Mouse (Mus musculus) embryonic facial prominence, embryonic 11.5 days (tissue): ENCODE measurements around the gene Elf5. TPM values are rescaled to one million over a fixed set of nuclear protein-coding genes. Genes with fewer than 3 reads are reported as not detected.

ENCODE experiments used
- ATAC-seq: fragments of 200-750 bp; cut with Nextera tagmentation; replicated peaks from 2 replicates; pipeline ENCODE4 v1.8.0; 2017; ENCODE audit warnings: low read depth; ENCODE audit not compliant: insufficient number of reproducible peaks, low FRiP score, low TSS enrichment
- DNase-seq: peaks from one replicate; pipeline ENCODE4 v3.0.0-alpha.2; 2015; ENCODE audit warnings: low spot score
- H3K27ac ChIP-seq: fragments of 300-500 bp; sonication (generic); replicated peaks from 2 replicates; pipeline ENCODE4 v1.5.1; 2014; ENCODE audit warnings: mild to moderate bottlenecking, low read depth, low read length, control low read depth
- H3K27me3 ChIP-seq: fragments of 300-500 bp; sonication (generic); 2 replicates; pipeline ENCODE4 v1.6.1; 2014; ENCODE audit warnings: mild to moderate bottlenecking, low read length, moderate library complexity, mixed read lengths; ENCODE audit not compliant: control insufficient read depth, insufficient read depth
- H3K36me3 ChIP-seq: fragments of 300-500 bp; sonication (generic); replicated peaks from 2 replicates; pipeline ENCODE4 v1.6.1; 2014; ENCODE audit warnings: low read depth, mild to moderate bottlenecking, low read length, moderate library complexity, mixed read lengths; ENCODE audit not compliant: control insufficient read depth, insufficient read depth
- H3K4me1 ChIP-seq: fragments of 300-500 bp; sonication (generic); 2 replicates; pipeline ENCODE4 v1.6.1; 2014; ENCODE audit warnings: low read length, mixed read lengths; ENCODE audit not compliant: control insufficient read depth, insufficient read depth
- H3K4me2 ChIP-seq: fragments of 300-500 bp; sonication (generic); 2 replicates; pipeline ENCODE4 v1.6.1; 2014; ENCODE audit warnings: low read depth, mild to moderate bottlenecking, control low read depth, low read length, moderate library complexity
- H3K4me3 ChIP-seq: fragments of 300-500 bp; sonication (generic); 2 replicates; pipeline ENCODE4 v1.5.1; 2014; ENCODE audit warnings: low read depth, low read length, control low read depth
- H3K9ac ChIP-seq: fragments of 300-500 bp; sonication (generic); replicated peaks from 2 replicates; pipeline ENCODE4 v1.6.1; 2014; ENCODE audit warnings: mild to moderate bottlenecking, control low read depth, low read length
- H3K9me3 ChIP-seq: fragments of 300-500 bp; sonication (generic); replicated peaks from 2 replicates; pipeline ENCODE4 v1.6.1; 2016; ENCODE audit warnings: mild to moderate bottlenecking, low read length, inconsistent platforms, mixed read lengths; ENCODE audit not compliant: control insufficient read depth
- WGBS: fragments of 180-500 bp; shearing (Covaris S2); extraction: QIAGEN DNeasy Blood & Tissue Kit; methylation state at CpG from one replicate; pipeline ENCODE4 v1.1.7; 2014; 5-methylcytosine and 5-hydroxymethylcytosine counted together
- polyA plus RNA-seq: library from polyadenylated mRNA; unstranded; fragments of >200 nt; fragmentation: Nextera tagmentation; extraction: Ambion mirVana; gene quantifications from 2 replicates; pipeline ENCODE4 v1.2.1, GENCODE M21; 2014

Gene Elf5
- polyA plus RNA-seq, 1 experiment from 2014 or later: 0.50 TPM

DNA sequence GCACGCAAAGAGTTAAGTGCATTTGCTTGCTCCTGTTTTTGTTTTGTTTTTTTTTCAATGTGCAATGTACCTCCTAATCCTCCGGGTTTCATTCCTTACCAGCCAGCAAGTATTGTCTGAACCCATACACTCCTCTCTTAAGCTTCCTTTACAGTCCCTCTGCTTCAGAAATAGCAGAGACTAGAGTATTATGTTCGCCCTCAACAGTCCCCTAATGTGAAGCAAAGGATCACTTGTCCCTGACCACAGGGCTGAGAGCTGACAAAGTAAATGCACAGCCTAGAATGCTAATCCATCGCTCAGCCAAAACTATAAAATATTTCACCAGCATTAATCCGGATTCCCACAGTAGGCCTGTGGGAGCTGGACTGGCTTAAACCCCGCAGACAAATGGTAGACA is 13.4 kb upstream of the Elf5 start:
- H3K4me1 ChIP-seq: no peaks in the 10 kb centered on the region
- no peaks in the 10 kb centered on the region for H3K36me3 ChIP-seq
- H3K4me2 ChIP-seq: no peak overlapping the region
- WGBS: 74% methylated on average over 6 of the region's 6 CpGs
- ATAC-seq (no peak), DNase-seq (no peak)
- H3K27me3 ChIP-seq: no peaks in the 10 kb centered on the region
- no peaks in the 10 kb centered on the region for H3K9me3 ChIP-seq
- no peak overlapping the region for H3K4me3 ChIP-seq
- no peak overlapping the region for H3K27ac ChIP-seq
- H3K9ac ChIP-seq: no peak overlapping the region

DNA sequence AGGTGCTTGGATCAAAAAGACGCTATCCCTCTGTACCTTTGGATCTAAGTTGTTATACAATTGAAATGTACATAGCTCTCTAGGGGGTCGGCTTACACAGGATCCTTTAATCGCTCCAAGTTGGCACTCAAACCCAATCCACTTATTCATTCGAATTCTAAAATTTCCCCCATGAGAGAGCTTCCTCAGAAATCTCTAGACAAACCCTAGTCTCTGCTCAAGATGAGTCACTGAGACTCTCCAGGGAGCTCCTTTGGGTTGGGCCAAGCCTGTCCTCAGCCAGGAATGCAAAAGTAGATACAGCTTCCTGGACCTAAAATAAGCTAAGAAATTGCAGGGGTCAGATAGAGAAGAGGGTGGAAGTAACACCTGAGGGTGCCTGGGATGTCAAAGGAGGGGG is 10.8 kb upstream of the Elf5 start:
- H3K4me2 ChIP-seq: no peak overlapping the region
- H3K9me3 ChIP-seq: no peaks in the 10 kb centered on the region
- no peaks in the 10 kb centered on the region for H3K27me3 ChIP-seq
- H3K4me1 ChIP-seq: no peaks in the 10 kb centered on the region
- no peaks in the 10 kb centered on the region for H3K36me3 ChIP-seq
- no peak overlapping the region for H3K9ac ChIP-seq
- no peak for ATAC-seq
- no peak overlapping the region for H3K27ac ChIP-seq
- WGBS: 79% methylated on average over 4 of the region's 4 CpGs
- H3K4me3 ChIP-seq: no peak overlapping the region
- no peak for DNase-seq

DNA sequence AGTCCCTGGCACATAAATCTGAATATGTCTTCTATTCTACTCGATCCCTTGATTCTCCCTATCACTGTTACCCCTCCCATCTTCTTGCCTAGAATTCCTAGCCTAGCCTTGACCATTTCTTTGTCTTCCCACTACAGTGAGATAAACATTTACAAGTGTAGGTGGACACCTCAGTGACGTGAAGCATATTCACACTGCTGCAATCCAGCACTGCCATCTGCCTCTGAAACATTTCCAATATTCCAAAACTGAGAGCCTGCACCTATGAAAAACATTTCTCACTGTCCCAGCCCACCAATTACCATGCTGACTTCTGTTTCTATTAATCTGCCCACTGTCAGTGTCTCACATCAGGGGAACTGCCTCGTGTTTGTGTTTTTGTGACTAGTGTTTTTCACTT is 5.2 kb upstream of the Elf5 start:
- H3K9me3 ChIP-seq: no peaks in the 10 kb centered on the region
- no peaks in the 10 kb centered on the region for H3K4me1 ChIP-seq
- H3K27ac ChIP-seq: no peak overlapping the region
- no peak overlapping the region for H3K4me3 ChIP-seq
- WGBS: 78% methylated on average over 3 of the region's 3 CpGs
- no peak overlapping the region for H3K9ac ChIP-seq
- no peak for ATAC-seq
- H3K4me2 ChIP-seq: no peak overlapping the region
- H3K27me3 ChIP-seq: no peaks in the 10 kb centered on the region
- no peak for DNase-seq
- H3K36me3 ChIP-seq: no peaks in the 10 kb centered on the region

DNA sequence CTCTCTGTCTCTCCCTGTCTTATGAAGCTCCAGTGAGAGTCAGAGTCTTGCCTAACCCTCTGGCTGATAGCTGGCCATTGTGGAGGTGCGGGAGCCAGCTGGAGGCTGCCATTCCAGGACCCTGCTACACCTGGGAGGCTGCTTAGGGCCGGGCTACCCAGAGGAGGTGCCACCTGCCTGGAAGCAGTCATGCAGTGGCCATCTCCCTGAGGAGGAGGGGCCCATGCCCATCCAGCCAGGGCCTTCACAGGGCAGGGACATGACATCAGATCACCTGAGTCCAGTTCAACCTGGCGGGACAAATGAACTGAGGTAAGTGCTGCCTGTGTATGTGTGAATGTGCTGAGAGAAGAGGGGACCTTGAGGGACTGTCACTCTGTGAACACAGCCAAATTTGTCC is 328 bp downstream of the Elf5 start:
- DNase-seq: no peak
- no peak overlapping the region for H3K9ac ChIP-seq
- 0 out of 2 replicates have a peak, but pooled peaks have one; percentile 23 for ATAC-seq
- H3K27ac ChIP-seq: no peak overlapping the region
- H3K36me3 ChIP-seq: no peaks in the 10 kb centered on the region
- H3K4me1 ChIP-seq: no peaks in the 10 kb centered on the region
- H3K4me2 ChIP-seq: no peak overlapping the region
- 91% methylated on average over 3 of the region's 3 CpGs for WGBS
- no peaks in the 10 kb centered on the region for H3K9me3 ChIP-seq
- no peak overlapping the region for H3K4me3 ChIP-seq
- H3K27me3 ChIP-seq: no peaks in the 10 kb centered on the region

DNA sequence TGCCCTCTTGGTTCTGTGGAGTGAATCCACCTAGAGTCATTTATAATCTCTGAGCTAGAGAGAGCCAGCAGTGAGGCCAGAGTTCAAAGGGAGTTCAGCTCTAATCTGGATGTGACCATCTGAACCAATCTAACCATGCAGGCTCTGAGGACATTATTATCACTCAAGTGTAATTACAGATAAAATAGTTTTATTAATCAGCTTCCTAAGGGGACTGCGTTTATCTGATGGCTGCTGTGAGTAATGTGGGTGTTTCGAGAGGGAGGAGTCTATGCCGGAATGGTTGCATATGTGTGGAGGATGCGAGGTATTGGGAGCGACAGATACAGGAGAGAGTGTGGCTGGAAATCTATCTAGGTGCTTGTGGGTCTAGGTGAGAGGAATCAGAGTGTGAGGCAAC is 1.9 kb downstream of the Elf5 start:
- Histone ChIP-seq H3K36me3 (no peaks in the 10 kb centered on the region), H3K4me3 (no peak overlapping the region), H3K4me2 (no peak overlapping the region), H3K27me3 (no peaks in the 10 kb centered on the region), H3K9me3 (no peaks in the 10 kb centered on the region), H3K4me1 (no peaks in the 10 kb centered on the region), H3K27ac (no peak overlapping the region), H3K9ac (no peak overlapping the region)
- ATAC-seq: 0 out of 2 replicates have a peak, but pooled peaks have one; percentile 34
- DNase-seq: no peak
- WGBS: 83% methylated on average over 5 of the region's 5 CpGs

DNA sequence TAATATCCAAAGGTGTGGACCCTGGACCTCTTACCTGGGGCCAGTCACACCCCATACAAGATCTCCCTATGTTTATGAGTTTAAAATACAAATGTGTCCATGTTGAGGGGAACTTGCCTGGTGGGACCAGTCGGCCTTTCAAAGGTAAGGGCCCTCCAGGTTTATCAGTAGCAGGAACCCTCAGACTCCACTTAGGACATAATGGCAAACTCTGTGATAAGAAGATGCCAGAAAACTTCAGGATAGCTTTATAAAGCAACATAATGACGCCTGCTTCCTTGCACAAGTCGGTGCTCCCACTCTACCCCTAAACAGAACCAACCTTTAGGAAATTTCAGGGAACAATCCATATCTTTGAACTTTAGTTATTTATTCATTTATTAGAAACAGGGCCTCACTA is 4.3 kb downstream of the Elf5 start:
- Histone ChIP-seq H3K4me1 (no peaks in the 10 kb centered on the region), H3K27ac (no peak overlapping the region), H3K4me2 (no peak overlapping the region), H3K9me3 (no peaks in the 10 kb centered on the region), H3K36me3 (no peaks in the 10 kb centered on the region), H3K27me3 (no peaks in the 10 kb centered on the region), H3K9ac (no peak overlapping the region), H3K4me3 (no peak overlapping the region)
- ATAC-seq: no peak
- 93% methylated on average over 3 of the region's 3 CpGs for WGBS
- no peak for DNase-seq

DNA sequence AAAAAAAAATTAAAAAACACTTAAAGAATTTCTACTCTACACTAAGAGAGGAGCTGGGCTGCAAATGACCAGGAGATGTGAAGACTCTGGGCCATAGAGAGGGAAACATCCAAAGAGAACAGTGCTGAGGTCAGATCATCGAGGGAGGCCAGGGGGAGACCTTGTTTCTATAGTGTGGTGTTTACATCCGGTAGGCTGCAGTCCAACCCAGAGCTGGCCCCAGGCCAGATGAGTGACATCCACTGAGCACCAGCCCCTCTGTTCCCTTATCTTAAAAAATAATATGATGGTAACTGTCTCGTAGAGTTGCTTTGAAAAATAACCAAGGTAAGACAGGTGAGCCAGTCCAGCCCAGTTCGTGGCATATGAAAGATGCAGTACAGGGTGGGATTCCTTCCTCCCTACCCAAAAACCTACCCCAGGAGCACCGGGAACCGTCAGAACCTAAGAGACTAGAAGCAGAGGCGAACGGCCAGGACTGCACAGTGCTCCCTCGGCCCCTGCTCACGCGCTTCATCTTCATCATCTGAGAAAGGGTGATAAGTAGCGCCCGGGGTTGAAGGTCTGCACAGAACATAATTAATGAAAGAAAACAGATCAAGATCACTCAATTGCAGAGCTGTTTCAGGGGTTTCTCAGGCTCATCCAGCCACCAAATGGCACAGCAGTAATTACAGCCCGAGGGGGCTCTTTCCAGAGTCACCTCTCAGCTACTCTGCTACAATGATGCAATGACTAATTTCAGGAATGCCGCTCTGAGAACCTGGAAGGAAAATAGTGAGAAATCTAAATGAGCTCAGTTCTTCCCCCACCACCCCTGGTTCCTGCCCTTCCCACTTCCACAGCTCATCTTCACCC is 9.4 kb downstream of the Elf5 start:
- H3K4me2 ChIP-seq: no peak overlapping the region
- H3K4me3 ChIP-seq: no peak overlapping the region
- no peaks in the 10 kb centered on the region for H3K27me3 ChIP-seq
- no peak overlapping the region for H3K27ac ChIP-seq
- H3K36me3 ChIP-seq: no peaks in the 10 kb centered on the region
- H3K9ac ChIP-seq: no peak overlapping the region
- no peak for DNase-seq
- H3K4me1 ChIP-seq: no peaks in the 10 kb centered on the region
- no peaks in the 10 kb centered on the region for H3K9me3 ChIP-seq
- WGBS: 57% methylated on average over 15 of the region's 15 CpGs
- ATAC-seq: no peak

DNA sequence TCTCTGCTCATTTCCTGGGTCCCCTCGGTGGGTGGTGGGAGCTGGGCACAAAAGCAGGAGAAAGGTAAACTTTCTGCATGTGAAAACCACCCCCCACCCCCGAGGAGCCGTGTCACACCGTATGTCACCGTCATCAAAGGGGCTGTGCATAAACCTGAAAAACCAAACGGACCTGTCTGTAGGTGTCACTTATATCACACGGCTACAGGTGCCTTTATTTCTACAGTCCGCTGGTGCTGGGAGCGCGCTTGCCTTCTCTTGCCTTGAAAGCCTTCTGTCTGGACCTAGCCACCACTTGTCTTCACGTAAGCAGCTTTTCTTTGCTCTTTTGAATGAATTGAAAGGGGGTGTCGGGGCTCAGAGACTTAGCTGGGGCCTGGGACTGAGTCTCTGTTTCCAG is 12.4 kb downstream of the Elf5 start:
- no peak overlapping the region for H3K4me2 ChIP-seq
- ATAC-seq (no peak), DNase-seq (peak; percentile 20)
- no peaks in the 10 kb centered on the region for H3K9me3 ChIP-seq
- no peak overlapping the region for H3K4me3 ChIP-seq
- H3K36me3 ChIP-seq: no peaks in the 10 kb centered on the region
- H3K9ac ChIP-seq: no peak overlapping the region
- H3K27ac ChIP-seq: no peak overlapping the region
- H3K27me3 ChIP-seq: no peaks in the 10 kb centered on the region
- H3K4me1 ChIP-seq: no peaks in the 10 kb centered on the region
- 57% methylated on average over 12 of the region's 12 CpGs for WGBS
